Mouse (Mus musculus) lung, postnatal 0 days (tissue): ENCODE measurements at regions not wholly inside any gene's neighbourhood (a gene's known extent, or its start where the extent isn't known, plus 50 kb on each side); places are given as distances from the start of the nearest gene placed in this dataset.
A peak's percentile ranks its signal among the peaks of the same experiment; 100 is the strongest.

ENCODE experiments used
- ATAC-seq: fragments of 200-750 bp; cut with Nextera tagmentation; 2 replicates; pipeline ENCODE4 v1.8.0; 2017; ENCODE audit warnings: moderate library complexity
- DNase-seq: peaks from one replicate; pipeline ENCODE4 v3.0.0-alpha.2; 2016; ENCODE audit warnings: low spot score
- H3K27ac ChIP-seq: fragments of 300-500 bp; sonication (generic); 2 replicates; pipeline ENCODE4 v1.5.1; 2014; ENCODE audit warnings: antibody characterized with exemption, mild to moderate bottlenecking, low read length, mixed read lengths
- H3K27me3 ChIP-seq: fragments of 300-500 bp; sonication (generic); replicated peaks from 2 replicates; pipeline ENCODE4 v1.6.1; 2014; ENCODE audit warnings: low read length, mixed read lengths; ENCODE audit not compliant: insufficient read depth
- H3K36me3 ChIP-seq: fragments of 300-500 bp; sonication (generic); 2 replicates; pipeline ENCODE4 v1.6.1; 2014; ENCODE audit warnings: low read length, mixed read lengths; ENCODE audit not compliant: insufficient read depth
- H3K4me1 ChIP-seq: fragments of 300-500 bp; sonication (generic); 2 replicates; pipeline ENCODE4 v1.6.1; 2014; ENCODE audit warnings: antibody characterized with exemption, low read depth, low read length, mixed read lengths; ENCODE audit not compliant: insufficient read depth
- H3K4me2 ChIP-seq: fragments of 300-500 bp; sonication (generic); replicated peaks from 2 replicates; pipeline ENCODE4 v1.6.1; 2014; ENCODE audit warnings: low read depth, mild to moderate bottlenecking, low read length, moderate library complexity, mixed read lengths
- H3K4me3 ChIP-seq: fragments of 300-500 bp; sonication (generic); 2 replicates; pipeline ENCODE4 v1.5.1; 2014; ENCODE audit warnings: low read depth, low read length
- H3K9ac ChIP-seq: fragments of 300-500 bp; sonication (generic); replicated peaks from 2 replicates; pipeline ENCODE4 v1.6.1; 2014; ENCODE audit warnings: low read depth, mild to moderate bottlenecking
- H3K9me3 ChIP-seq: fragments of 300-500 bp; sonication (generic); 2 replicates; pipeline ENCODE4 v1.6.1; 2016; ENCODE audit warnings: low read length, mixed read lengths
- CTCF ChIP-seq: IDR thresholded peaks from 2 replicates; pipeline ENCODE4 v1.5.1; 2016; ENCODE audit warnings: antibody characterized with exemption, mild to moderate bottlenecking
- EP300 ChIP-seq: IDR thresholded peaks from 2 replicates; pipeline ENCODE4 v1.6.1; 2016; ENCODE audit warnings: antibody characterized with exemption, mild to moderate bottlenecking, control low read depth
- WGBS: fragments of 180-500 bp; shearing (Covaris S2); extraction: QIAGEN DNeasy Blood & Tissue Kit; methylation state at CpG from one replicate; pipeline ENCODE4 v1.1.7; 2014; 5-methylcytosine and 5-hydroxymethylcytosine counted together

- peaks cover 18% of the 10 kb centered on the region for H3K27me3 ChIP-seq
- no peaks in the 10 kb centered on the region for H3K4me1 ChIP-seq
- H3K4me2 ChIP-seq: no peak overlapping the region
- no peaks in the 10 kb centered on the region for H3K36me3 ChIP-seq
- TF ChIP-seq CTCF (no peak), EP300 (no peak)
- H3K27ac ChIP-seq: no peak overlapping the region
- ATAC-seq (no peak), DNase-seq (no peak)
- 3% methylated on average over 18 of the region's 18 CpGs for WGBS
- no peak overlapping the region for H3K9ac ChIP-seq
- no peaks in the 10 kb centered on the region for H3K9me3 ChIP-seq
- H3K4me3 ChIP-seq: no peak overlapping the region; the same call in 1 of the 2 replicates
These were observed 468.4 kb downstream of the Vrk1 start for GRCm38 (mm10) chr12:106478381-106478781.

GRCm38 (mm10) chr12:106479067-106479877 is 469.2 kb downstream of the Vrk1 start:
- DNase-seq (no peak), ATAC-seq (no peak)
- H3K4me3 ChIP-seq: 0 out of 2 replicates have a peak overlapping the region, but pooled peaks have one; percentile 4
- no peak for TF ChIP-seq CTCF
- no peak for TF ChIP-seq EP300
- H3K9ac ChIP-seq: no peak overlapping the region
- H3K36me3 ChIP-seq: no peaks in the 10 kb centered on the region
- H3K9me3 ChIP-seq: no peaks in the 10 kb centered on the region
- WGBS: 4% methylated on average over 24 of the region's 24 CpGs
- no peaks in the 10 kb centered on the region for H3K4me1 ChIP-seq
- H3K4me2 ChIP-seq: peak overlapping the region; percentile 12; the same call in 1 of the 2 replicates
- peaks cover 18% of the 10 kb centered on the region for H3K27me3 ChIP-seq
- H3K27ac ChIP-seq: no peak overlapping the region

- WGBS: 10% methylated on average over 6 of the region's 6 CpGs
These were observed 469.8 kb downstream of the Vrk1 start for GRCm38 (mm10) chr12:106479878-106480194.

GRCm38 (mm10) chr12:106480281-106481060 is 470.4 kb downstream of the Vrk1 start:
- H3K4me2 ChIP-seq: no peak overlapping the region
- no peaks in the 10 kb centered on the region for H3K9me3 ChIP-seq
- peaks cover 18% of the 10 kb centered on the region for H3K27me3 ChIP-seq
- H3K4me3 ChIP-seq: no peak overlapping the region
- DNase-seq (no peak), ATAC-seq (no peak)
- WGBS: 43% methylated on average over 12 of the region's 12 CpGs
- no peaks in the 10 kb centered on the region for H3K36me3 ChIP-seq
- no peak overlapping the region for H3K9ac ChIP-seq
- H3K4me1 ChIP-seq: no peaks in the 10 kb centered on the region
- TF ChIP-seq CTCF: no peak
- TF ChIP-seq EP300: no peak
- H3K27ac ChIP-seq: no peak overlapping the region

More at GRCm38 (mm10) chr12:106479878-106480194, 469.8 kb downstream of the Vrk1 start:
- H3K27me3 ChIP-seq: peaks cover 18% of the 10 kb centered on the region
- H3K27ac ChIP-seq: no peak overlapping the region
- ATAC-seq (no peak), DNase-seq (no peak)
- no peaks in the 10 kb centered on the region for H3K4me1 ChIP-seq
- no peaks in the 10 kb centered on the region for H3K9me3 ChIP-seq
- peak overlapping the region; percentile 12; the same call in 1 of the 2 replicates for H3K4me2 ChIP-seq
- H3K9ac ChIP-seq: no peak overlapping the region
- TF ChIP-seq CTCF (no peak), EP300 (no peak)
- 0 out of 2 replicates have a peak overlapping the region, but pooled peaks have one; percentile 4 for H3K4me3 ChIP-seq
- no peaks in the 10 kb centered on the region for H3K36me3 ChIP-seq

- Histone ChIP-seq H3K9me3 (no peaks in the 10 kb centered on the region), H3K36me3 (no peaks in the 10 kb centered on the region), H3K4me3 (no peak overlapping the region), H3K27me3 (no peaks in the 10 kb centered on the region), H3K27ac (no peak overlapping the region), H3K4me1 (no peaks in the 10 kb centered on the region), H3K4me2 (no peak overlapping the region), H3K9ac (no peak overlapping the region)
- TF ChIP-seq EP300 (no peak), CTCF (no peak)
- no peak for ATAC-seq
- 47% methylated on average over 12 of the region's 12 CpGs for WGBS
- DNase-seq: no peak
These were observed 491.7 kb downstream of the Vrk1 start for GRCm38 (mm10) chr12:106501622-106502327.

- no peak for TF ChIP-seq CTCF
- no peak for TF ChIP-seq EP300
- DNase-seq (no peak), ATAC-seq (no peak)
- Histone ChIP-seq H3K36me3 (no peaks in the 10 kb centered on the region), H3K9me3 (no peaks in the 10 kb centered on the region), H3K4me2 (no peak overlapping the region), H3K4me3 (no peak overlapping the region), H3K9ac (no peak overlapping the region), H3K27me3 (no peaks in the 10 kb centered on the region), H3K27ac (no peak overlapping the region), H3K4me1 (no peaks in the 10 kb centered on the region)
- 86% methylated on average over 8 of the region's 8 CpGs for WGBS
These were observed 494.3 kb downstream of the Vrk1 start for GRCm38 (mm10) chr12:106504285-106504684.
